Mouse (Mus musculus) ES-E14 (cell line): Measurements from ENCODE around the gene Kank3.

ENCODE experiments used
- HCFC1 ChIP-seq: IDR thresholded peaks from 2 replicates; pipeline ENCODE4 v1.6.1; 2012; ENCODE audit warnings: low read length, inconsistent platforms, borderline replicate concordance; ENCODE audit not compliant: insufficient read depth
- ZC3H11A ChIP-seq: IDR thresholded peaks from 2 replicates; pipeline ENCODE4 v1.6.1; 2012; ENCODE audit warnings: low read depth, mild to moderate bottlenecking, inconsistent platforms, low read length, borderline replicate concordance

DNA sequence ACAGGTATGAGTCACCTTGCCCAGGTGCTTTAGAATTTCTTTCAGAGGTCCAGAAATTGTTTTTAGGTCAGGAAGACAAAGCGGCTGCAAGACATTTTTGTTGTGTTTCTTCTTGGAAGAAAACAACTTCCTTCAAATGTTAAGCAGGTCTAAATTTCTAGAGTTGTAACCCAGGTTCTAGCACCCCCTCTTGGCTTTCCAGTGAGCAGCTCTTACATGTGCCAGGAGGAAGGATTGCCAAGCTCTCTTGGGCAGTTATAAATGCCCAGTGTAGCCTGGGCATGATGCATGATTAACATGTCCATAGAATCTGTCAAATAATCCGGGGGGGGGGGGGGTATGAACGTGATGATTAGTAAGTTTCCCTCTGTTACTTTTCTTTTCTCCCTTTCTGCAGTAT is 12.0 kb upstream of the Kank3 start:
- TF ChIP-seq ZC3H11A (no peak), HCFC1 (no peak)
